Mouse (Mus musculus) bone marrow macrophage, adult 2 months (primary cell): ENCODE data around the gene Fgr.

Experiments used
- CTCF ChIP-seq: IDR thresholded peaks from 2 replicates; pipeline ENCODE4 v1.5.1; 2012; ENCODE audit warnings: low read depth, mild to moderate bottlenecking, low read length, moderate library complexity
- POLR2A ChIP-seq: IDR thresholded peaks from 2 replicates; pipeline ENCODE4 v1.6.1; 2012; ENCODE audit warnings: mild to moderate bottlenecking, low read depth, low read length, borderline replicate concordance

- TF ChIP-seq POLR2A (no peak), CTCF (no peak)
Observed at GRCm38 (mm10) chr4:133014088-133014487, 40.2 kb downstream of the Fgr start.
